Mouse (Mus musculus) ES-Bruce4 (cell line): ENCODE measurements around the gene Gemin4. TPM values are rescaled to one million over a fixed set of nuclear protein-coding genes. Genes with fewer than 3 reads are reported as not detected.

ENCODE experiments used
- H3K27ac ChIP-seq: 2 replicates; pipeline ENCODE4 v1.5.1; 2012; ENCODE audit warnings: low read length, inconsistent platforms; ENCODE audit not compliant: insufficient read depth
- H3K27me3 ChIP-seq: 2 replicates; pipeline ENCODE4 v1.6.1; 2012; ENCODE audit warnings: mild to moderate bottlenecking, low read length, inconsistent platforms; ENCODE audit not compliant: control insufficient read depth, poor library complexity, insufficient read depth, severe bottlenecking
- H3K36me3 ChIP-seq: 2 replicates; pipeline ENCODE4 v1.6.1; 2012; ENCODE audit warnings: inconsistent platforms, mild to moderate bottlenecking, low read length, moderate library complexity; ENCODE audit not compliant: control insufficient read depth, poor library complexity, insufficient read depth, severe bottlenecking
- H3K4me1 ChIP-seq: one replicate; pipeline ENCODE4 v1.8.1; 2011; ENCODE audit warnings: low read length; ENCODE audit not compliant: control insufficient read depth, insufficient read depth
- H3K4me3 ChIP-seq: 2 replicates; pipeline ENCODE4 v1.5.1; 2011; ENCODE audit warnings: low read depth, mild to moderate bottlenecking, low read length
- H3K9ac ChIP-seq: 2 replicates; pipeline ENCODE4 v1.6.1; 2012; ENCODE audit warnings: low read depth, mild to moderate bottlenecking, inconsistent platforms; ENCODE audit not compliant: poor library complexity, severe bottlenecking
- H3K9me3 ChIP-seq: replicated peaks from 2 replicates; pipeline ENCODE4 v1.6.1; 2012; ENCODE audit warnings: mild to moderate bottlenecking, low read length, inconsistent platforms; ENCODE audit not compliant: control insufficient read depth, poor library complexity, insufficient read depth, severe bottlenecking
- CTCF ChIP-seq: IDR thresholded peaks from one replicate; pipeline ENCODE4 v1.8.1; 2011; ENCODE audit warnings: low read depth, low read length
- EP300 ChIP-seq: IDR thresholded peaks from 2 replicates; pipeline ENCODE4 v1.6.1; 2011; ENCODE audit warnings: low read depth, low read length; ENCODE audit not compliant: insufficient read depth
- POLR2A ChIP-seq: IDR thresholded peaks from one replicate; pipeline ENCODE4 v1.8.1; 2011; ENCODE audit warnings: low read length; ENCODE audit not compliant: insufficient read depth
- polyA plus RNA-seq: library from polyadenylated mRNA; stranded (reverse); fragments of >200 nt; gene quantifications from 2 replicates; pipeline ENCODE4 v1.2.4, GENCODE M21; 2011; ENCODE audit warnings: low read depth; ENCODE audit not compliant: missing spikeins, insufficient read depth, insufficient read length

Gene Gemin4
- polyA plus RNA-seq, 1 experiment, result 32.2 TPM

GRCm38 (mm10) chr11:76168976-76169375, 48.5 kb downstream of the Gemin4 start:
- no peaks in the 10 kb centered on the region for H3K9me3 ChIP-seq
- no peak overlapping the region for H3K4me3 ChIP-seq
- no peaks in the 10 kb centered on the region for H3K4me1 ChIP-seq
- H3K27me3 ChIP-seq, result no peaks in the 10 kb centered on the region
- no peak overlapping the region for H3K9ac ChIP-seq
- TF ChIP-seq POLR2A (no peak), CTCF (no peak), EP300 (no peak)
- peaks cover 3% of the 10 kb centered on the region; the same call in 1 of the 2 replicates for H3K36me3 ChIP-seq
- no peak overlapping the region for H3K27ac ChIP-seq

DNA sequence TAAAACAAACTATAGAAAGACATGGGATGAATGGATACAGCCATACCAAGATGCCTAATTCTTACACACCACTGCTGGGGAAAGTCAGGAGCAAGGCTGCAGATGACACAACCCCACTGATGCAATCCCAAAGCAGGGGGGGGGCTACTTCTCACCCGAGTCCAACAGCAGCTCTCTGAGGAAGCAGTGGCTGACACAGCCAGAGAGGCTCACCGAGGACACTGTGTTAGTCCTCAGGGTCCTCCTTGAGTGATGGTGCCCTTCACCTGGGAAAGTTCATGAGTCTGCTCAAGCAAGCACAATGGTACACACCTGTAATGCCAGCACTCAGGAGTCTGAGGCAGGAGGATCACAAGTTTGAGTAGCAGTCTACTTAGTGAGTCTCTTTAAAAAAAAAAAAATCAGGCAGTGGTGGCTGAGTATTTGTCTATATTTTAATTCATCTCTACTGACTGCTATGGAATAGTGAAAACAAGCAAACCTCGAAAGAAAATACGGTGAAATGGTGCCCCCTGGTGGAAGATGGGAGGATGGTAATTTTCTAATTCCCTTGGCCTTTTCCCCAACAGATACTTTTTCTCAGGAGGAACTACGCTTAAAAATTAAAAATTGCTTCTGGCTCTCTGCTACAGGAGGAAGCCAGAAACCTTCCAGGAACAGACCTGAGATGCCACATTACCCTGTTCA, 50.2 kb downstream of the Gemin4 start:
- H3K27me3 ChIP-seq, result no peaks in the 10 kb centered on the region
- no peak overlapping the region for H3K4me3 ChIP-seq
- no peaks in the 10 kb centered on the region for H3K36me3 ChIP-seq
- H3K27ac ChIP-seq, result no peak overlapping the region
- H3K4me1 ChIP-seq, result no peaks in the 10 kb centered on the region
- peak; percentile 37 for TF ChIP-seq CTCF
- no peak for TF ChIP-seq POLR2A
- H3K9me3 ChIP-seq, result no peaks in the 10 kb centered on the region
- H3K9ac ChIP-seq, result no peak overlapping the region

GRCm38 (mm10) chr11:76166657-76167056, 50.8 kb downstream of the Gemin4 start:
- no peaks in the 10 kb centered on the region for H3K27me3 ChIP-seq
- no peak overlapping the region for H3K4me3 ChIP-seq
- H3K36me3 ChIP-seq, result no peaks in the 10 kb centered on the region
- no peak for TF ChIP-seq EP300
- no peak for TF ChIP-seq CTCF
- no peak for TF ChIP-seq POLR2A
- no peak overlapping the region for H3K9ac ChIP-seq
- H3K4me1 ChIP-seq, result no peaks in the 10 kb centered on the region
- no peak overlapping the region for H3K27ac ChIP-seq
- H3K9me3 ChIP-seq, result no peaks in the 10 kb centered on the region

Other genes with a start within 250 kb of the Gemin4 start
- not detected in 2 replicates for gene 1700016K19Rik, start 217.8 kb downstream of the Gemin4 start, polyA plus RNA-seq
- 4.0 and 4.7 TPM in 2 replicates for gene Rflnb, start 189.9 kb downstream of the Gemin4 start, polyA plus RNA-seq
- 24.3 and 26.2 TPM in 2 replicates for gene Vps53, start 38.0 kb downstream of the Gemin4 start, polyA plus RNA-seq
- gene Fam57a, start 38.0 kb downstream of the Gemin4 start, polyA plus RNA-seq, result 7.3 and 9.0 TPM in 2 replicates
- not detected in 2 replicates for gene Dbil5, start 56 bp downstream of the Gemin4 start, polyA plus RNA-seq
- 9.2 and 12.1 TPM in 2 replicates for gene Mrm3, start 26.1 kb upstream of the Gemin4 start, polyA plus RNA-seq
- 163 and 165 TPM in 2 replicates for gene Glod4, start 26.1 kb upstream of the Gemin4 start, polyA plus RNA-seq
- gene Nxn, start 181.5 kb upstream of the Gemin4 start, polyA plus RNA-seq, result 51.7 and 57.7 TPM in 2 replicates
- gene Timm22, start 189.3 kb upstream of the Gemin4 start, polyA plus RNA-seq, result 16.9 and 19.1 TPM in 2 replicates